Mouse (Mus musculus): ENCODE data around the gene Traf3. TPM values are rescaled to one million over a fixed set of nuclear protein-coding genes. Genes with fewer than 3 reads are reported as not detected.

Gene Traf3
- polyA plus RNA-seq, 1 experiment = 29.2 TPM

GRCm38 (mm10) chr12:111263650-111264049, 97.5 kb downstream of the Traf3 start:
- H3K36me3 ChIP-seq (ENCODE audit: control insufficient read depth, insufficient read depth, low read length) = peaks cover 46% of the 10 kb centered on the region
- WGBS = 96% methylated on average over 16 of the region's 16 CpGs
- TF ChIP-seq CTCF (IDR thresholded peaks at IDR 0.05; ENCODE audit: extremely low read depth, insufficient read depth, insufficient read length, insufficient replicate concordance) (no peak), POLR2A (IDR thresholded peaks at IDR 0.05; ENCODE audit: low read depth, low read length) (no peak)

GRCm38 (mm10) chr12:111265212-111265611, 99.0 kb downstream of the Traf3 start:
- H3K4me1 ChIP-seq (ENCODE audit: control insufficient read depth, insufficient read depth, insufficient read length) = no peaks in the 10 kb centered on the region
- no peaks in the 10 kb centered on the region for H3K27me3 ChIP-seq (ENCODE audit: control insufficient read depth, insufficient read depth, low read length)
- TF ChIP-seq POLR2A (IDR thresholded peaks at IDR 0.05; ENCODE audit: low read depth, low read length) (no peak), CTCF (IDR thresholded peaks at IDR 0.05; ENCODE audit: extremely low read depth, insufficient read depth, insufficient read length, insufficient replicate concordance) (no peak)
- 83% methylated on average over 5 of the region's 5 CpGs for WGBS
- DNase-seq (ENCODE audit: low read depth in 1 of 2, low spot score in 2 of 2) = no peak
- H3K36me3 ChIP-seq (ENCODE audit: control insufficient read depth, insufficient read depth, low read length) = peaks cover 40% of the 10 kb centered on the region
- no peak overlapping the region for H3K4me3 ChIP-seq (ENCODE audit: extremely low read depth, insufficient read depth, insufficient read length)
- no peak overlapping the region for H3K27ac ChIP-seq (ENCODE audit: insufficient read depth, low read length)

More at GRCm38 (mm10) chr12:111263650-111264049, 97.5 kb downstream of the Traf3 start:
- no peak overlapping the region for H3K4me3 ChIP-seq (ENCODE audit: extremely low read depth, insufficient read depth, insufficient read length)
- H3K27ac ChIP-seq (ENCODE audit: insufficient read depth, low read length) = no peak overlapping the region
- H3K4me1 ChIP-seq (ENCODE audit: control insufficient read depth, insufficient read depth, insufficient read length) = no peaks in the 10 kb centered on the region
- H3K27me3 ChIP-seq (ENCODE audit: control insufficient read depth, insufficient read depth, low read length) = no peaks in the 10 kb centered on the region
- no peak for DNase-seq (ENCODE audit: low read depth in 1 of 2, low spot score in 2 of 2)

- H3K27ac ChIP-seq (ENCODE audit: insufficient read depth, low read length) = no peak overlapping the region
- WGBS = 84% methylated on average over 12 of the region's 12 CpGs
- H3K4me3 ChIP-seq (ENCODE audit: extremely low read depth, insufficient read depth, insufficient read length) = no peak overlapping the region
- H3K27me3 ChIP-seq (ENCODE audit: control insufficient read depth, insufficient read depth, low read length) = peaks cover 7% of the 10 kb centered on the region
- H3K36me3 ChIP-seq (ENCODE audit: control insufficient read depth, insufficient read depth, low read length) = peaks cover 33% of the 10 kb centered on the region
- DNase-seq (ENCODE audit: low read depth in 1 of 2, low spot score in 2 of 2) = no peak
- H3K4me1 ChIP-seq (ENCODE audit: control insufficient read depth, insufficient read depth, insufficient read length) = no peaks in the 10 kb centered on the region
- TF ChIP-seq CTCF (IDR thresholded peaks at IDR 0.05; ENCODE audit: extremely low read depth, insufficient read depth, insufficient read length, insufficient replicate concordance) = no peak
These were observed 100.4 kb downstream of the Traf3 start for GRCm38 (mm10) chr12:111266592-111266991.

GRCm38 (mm10) chr12:111267673-111268325, 101.6 kb downstream of the Traf3 start:
- Histone ChIP-seq H3K27me3 (ENCODE audit: control insufficient read depth, insufficient read depth, low read length) (peaks cover 9% of the 10 kb centered on the region), H3K4me1 (ENCODE audit: control insufficient read depth, insufficient read depth, insufficient read length) (no peaks in the 10 kb centered on the region), H3K4me3 (ENCODE audit: extremely low read depth, insufficient read depth, insufficient read length) (no peak overlapping the region), H3K36me3 (ENCODE audit: control insufficient read depth, insufficient read depth, low read length) (peaks cover 27% of the 10 kb centered on the region), H3K27ac (ENCODE audit: insufficient read depth, low read length) (no peak overlapping the region)
- DNase-seq (ENCODE audit: low read depth in 1 of 2, low spot score in 2 of 2) = no peak
- no peak for TF ChIP-seq POLR2A (IDR thresholded peaks at IDR 0.05; ENCODE audit: low read depth, low read length)
- TF ChIP-seq CTCF (IDR thresholded peaks at IDR 0.05; ENCODE audit: extremely low read depth, insufficient read depth, insufficient read length, insufficient replicate concordance) = no peak
- WGBS = 78% methylated on average over 4 of the region's 4 CpGs

GRCm38 (mm10) chr12:111270629-111271277, 104.6 kb downstream of the Traf3 start, which contains the start of gene Amn:
Amn (plus strand) TSS chr12:111271095.
- Histone ChIP-seq H3K36me3 (ENCODE audit: control insufficient read depth, insufficient read depth, low read length) (peaks cover 7% of the 10 kb centered on the region), H3K4me3 (ENCODE audit: extremely low read depth, insufficient read depth, insufficient read length) (no peak within 1 kb of the TSS), H3K4me1 (ENCODE audit: control insufficient read depth, insufficient read depth, insufficient read length) (peaks cover 15% of the 10 kb centered on the region), H3K27me3 (ENCODE audit: control insufficient read depth, insufficient read depth, low read length) (peaks cover 29% of the 10 kb centered on the region), H3K27ac (ENCODE audit: insufficient read depth, low read length) (no peak within 1 kb of the TSS)
- TF ChIP-seq POLR2A (IDR thresholded peaks at IDR 0.05; ENCODE audit: low read depth, low read length) = no peak
- no peak for TF ChIP-seq CTCF (IDR thresholded peaks at IDR 0.05; ENCODE audit: extremely low read depth, insufficient read depth, insufficient read length, insufficient replicate concordance)
- DNase-seq (ENCODE audit: low read depth in 1 of 2, low spot score in 2 of 2) = no peak
- 37% methylated on average over 25 of the region's 25 CpGs for WGBS

- DNase-seq (ENCODE audit: low read depth in 1 of 2, low spot score in 2 of 2) = no peak
- H3K27me3 ChIP-seq (ENCODE audit: control insufficient read depth, insufficient read depth, low read length) = peaks cover 34% of the 10 kb centered on the region
- H3K4me1 ChIP-seq (ENCODE audit: control insufficient read depth, insufficient read depth, insufficient read length) = peaks cover 15% of the 10 kb centered on the region
- TF ChIP-seq CTCF (IDR thresholded peaks at IDR 0.05; ENCODE audit: extremely low read depth, insufficient read depth, insufficient read length, insufficient replicate concordance) = no peak
- TF ChIP-seq POLR2A (IDR thresholded peaks at IDR 0.05; ENCODE audit: low read depth, low read length) = no peak
- peaks cover 4% of the 10 kb centered on the region for H3K36me3 ChIP-seq (ENCODE audit: control insufficient read depth, insufficient read depth, low read length)
- WGBS = 12% methylated on average over 28 of the region's 28 CpGs
- no peak overlapping the region for H3K4me3 ChIP-seq (ENCODE audit: extremely low read depth, insufficient read depth, insufficient read length)
- H3K27ac ChIP-seq (ENCODE audit: insufficient read depth, low read length) = no peak overlapping the region
These were observed 105.2 kb downstream of the Traf3 start for GRCm38 (mm10) chr12:111271406-111271805.

- Histone ChIP-seq H3K27ac (ENCODE audit: insufficient read depth, low read length) (no peak overlapping the region), H3K4me3 (ENCODE audit: extremely low read depth, insufficient read depth, insufficient read length) (no peak overlapping the region), H3K36me3 (ENCODE audit: control insufficient read depth, insufficient read depth, low read length) (peaks cover 4% of the 10 kb centered on the region), H3K4me1 (ENCODE audit: control insufficient read depth, insufficient read depth, insufficient read length) (peaks cover 15% of the 10 kb centered on the region), H3K27me3 (ENCODE audit: control insufficient read depth, insufficient read depth, low read length) (peaks cover 34% of the 10 kb centered on the region)
- 23% methylated on average over 8 of the region's 8 CpGs for WGBS
- no peak for DNase-seq (ENCODE audit: low read depth in 1 of 2, low spot score in 2 of 2)
- TF ChIP-seq POLR2A (IDR thresholded peaks at IDR 0.05; ENCODE audit: low read depth, low read length) (no peak), CTCF (IDR thresholded peaks at IDR 0.05; ENCODE audit: extremely low read depth, insufficient read depth, insufficient read length, insufficient replicate concordance) (no peak)
These were observed 105.8 kb downstream of the Traf3 start for GRCm38 (mm10) chr12:111271966-111272365.

All from spleen, adult 2 months (tissue).